Mouse (Mus musculus) midbrain, embryonic 10.5 days (tissue): ENCODE measurements around the gene Ap5b1. TPM values are rescaled to one million over a fixed set of nuclear protein-coding genes. Genes with fewer than 3 reads are reported as not detected.

Experiments
- polyA plus RNA-seq: library from polyadenylated mRNA; unstranded; fragments of >200 nt; fragmentation: Nextera tagmentation; extraction: Ambion mirVana; gene quantifications from 2 replicates; pipeline ENCODE4 v1.2.1, GENCODE M21; 2016

Gene Ap5b1
- polyA plus RNA-seq, 1 experiment from 2014 or later, result 1.6 TPM

Other genes starting within 250 kb of the Ap5b1 start
- gene Catsper1, start 232.3 kb upstream of the Ap5b1 start, polyA plus RNA-seq, result not detected in 2 replicates
- 0.67 TPM in 1 of 2 replicates, not detected in the other for gene Cst6, start 218.5 kb upstream of the Ap5b1 start, polyA plus RNA-seq
- gene Eif1ad, start 201.3 kb upstream of the Ap5b1 start, polyA plus RNA-seq, result 86.9 and 89.4 TPM in 2 replicates
- gene Banf1, start 200.9 kb upstream of the Ap5b1 start, polyA plus RNA-seq, result 575 and 616 TPM in 2 replicates
- gene Sart1, start 179.3 kb upstream of the Ap5b1 start, polyA plus RNA-seq, result 88.2 and 96.2 TPM in 2 replicates
- gene Tsga10ip, start 165.5 kb upstream of the Ap5b1 start, polyA plus RNA-seq, result 0.39 TPM in 1 of 2 replicates, not detected in the other
- gene Drap1, start 143.0 kb upstream of the Ap5b1 start, polyA plus RNA-seq, result 221 and 228 TPM in 2 replicates
- 45.1 and 48.5 TPM in 2 replicates for gene AI837181, start 142.9 kb upstream of the Ap5b1 start, polyA plus RNA-seq
- gene Fosl1, start 120.5 kb upstream of the Ap5b1 start, polyA plus RNA-seq, result not detected in 2 replicates
- gene Ccdc85b, start 110.1 kb upstream of the Ap5b1 start, polyA plus RNA-seq, result 5.5 and 6.0 TPM in 2 replicates
- 98.0 and 111 TPM in 2 replicates for gene Fibp, start 107.4 kb upstream of the Ap5b1 start, polyA plus RNA-seq
- 1.7 and 2.7 TPM in 2 replicates for gene Ctsw, start 99.5 kb upstream of the Ap5b1 start, polyA plus RNA-seq
- gene Efemp2, start 94.1 kb upstream of the Ap5b1 start, polyA plus RNA-seq, result 67.6 and 69.1 TPM in 2 replicates
- 41.3 and 47.0 TPM in 2 replicates for gene Mus81, start 79.6 kb upstream of the Ap5b1 start, polyA plus RNA-seq
- 3,131 and 3,331 TPM in 2 replicates for gene Cfl1, start 77.6 kb upstream of the Ap5b1 start, polyA plus RNA-seq
- gene 1700020D05Rik, start 64.2 kb upstream of the Ap5b1 start, polyA plus RNA-seq, result not detected in 2 replicates
- 9.6 and 15.3 TPM in 2 replicates for gene Snx32, start 57.5 kb upstream of the Ap5b1 start, polyA plus RNA-seq
- gene Ovol1, start 7.4 kb upstream of the Ap5b1 start, polyA plus RNA-seq, result 0.16 and 0.29 TPM in 2 replicates
- 186 and 200 TPM in 2 replicates for gene Rnaseh2c, start 33.8 kb downstream of the Ap5b1 start, polyA plus RNA-seq
- gene Kat5, start 42.2 kb downstream of the Ap5b1 start, polyA plus RNA-seq, result 65.6 and 74.8 TPM in 2 replicates
- 28.7 and 31.2 TPM in 2 replicates for gene Rela, start 69.5 kb downstream of the Ap5b1 start, polyA plus RNA-seq
- 22.3 and 22.9 TPM in 2 replicates for gene Sipa1, start 95.7 kb downstream of the Ap5b1 start, polyA plus RNA-seq
- gene Map3k11, start 120.7 kb downstream of the Ap5b1 start, polyA plus RNA-seq, result 28.7 and 29.9 TPM in 2 replicates
- gene Pcnx3, start 120.9 kb downstream of the Ap5b1 start, polyA plus RNA-seq, result 22.8 and 25.6 TPM in 2 replicates
- 0.20 TPM in 1 of 2 replicates, not detected in the other for gene Kcnk7, start 136.3 kb downstream of the Ap5b1 start, polyA plus RNA-seq
- 9.3 and 9.5 TPM in 2 replicates for gene Ehbp1l1, start 158.3 kb downstream of the Ap5b1 start, polyA plus RNA-seq
- 141 and 160 TPM in 2 replicates for gene Fam89b, start 161.6 kb downstream of the Ap5b1 start, polyA plus RNA-seq
- 2.9 and 3.1 TPM in 2 replicates for gene Ltbp3, start 172.9 kb downstream of the Ap5b1 start, polyA plus RNA-seq
- gene Scyl1, start 203.4 kb downstream of the Ap5b1 start, polyA plus RNA-seq, result 68.3 and 71.3 TPM in 2 replicates